Mouse (Mus musculus): Measurements from ENCODE around the gene Dab1.

DNA sequence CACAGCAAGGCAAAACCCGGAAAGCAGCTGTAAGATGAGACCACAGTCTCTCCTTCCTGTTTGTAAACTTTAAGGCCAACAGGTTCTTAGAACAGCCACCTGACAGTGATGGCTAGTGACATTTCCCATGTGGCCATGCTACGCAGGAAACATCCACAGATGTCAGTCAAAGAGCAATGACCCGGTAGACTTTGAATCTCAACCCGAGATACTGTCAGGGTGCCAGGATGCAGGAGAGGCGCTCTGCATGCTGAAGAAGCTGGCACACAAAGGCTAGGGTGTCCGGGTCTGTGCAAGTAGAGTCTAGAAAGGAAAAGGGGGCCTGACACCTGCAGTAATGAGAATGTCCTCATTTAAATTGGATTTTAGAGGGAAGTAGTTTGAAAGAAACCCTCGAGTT is 222.0 kb downstream of the Dab1 start:
- no peak for TF ChIP-seq CTCF (IDR thresholded peaks at IDR 0.05)
- TF ChIP-seq EP300 (IDR thresholded peaks at IDR 0.05) = no peak
